Mouse (Mus musculus): ENCODE results near the gene Tbc1d5.
A peak's percentile ranks its signal among the peaks of the same experiment; 100 is the strongest.

Gene Tbc1d5

DNA sequence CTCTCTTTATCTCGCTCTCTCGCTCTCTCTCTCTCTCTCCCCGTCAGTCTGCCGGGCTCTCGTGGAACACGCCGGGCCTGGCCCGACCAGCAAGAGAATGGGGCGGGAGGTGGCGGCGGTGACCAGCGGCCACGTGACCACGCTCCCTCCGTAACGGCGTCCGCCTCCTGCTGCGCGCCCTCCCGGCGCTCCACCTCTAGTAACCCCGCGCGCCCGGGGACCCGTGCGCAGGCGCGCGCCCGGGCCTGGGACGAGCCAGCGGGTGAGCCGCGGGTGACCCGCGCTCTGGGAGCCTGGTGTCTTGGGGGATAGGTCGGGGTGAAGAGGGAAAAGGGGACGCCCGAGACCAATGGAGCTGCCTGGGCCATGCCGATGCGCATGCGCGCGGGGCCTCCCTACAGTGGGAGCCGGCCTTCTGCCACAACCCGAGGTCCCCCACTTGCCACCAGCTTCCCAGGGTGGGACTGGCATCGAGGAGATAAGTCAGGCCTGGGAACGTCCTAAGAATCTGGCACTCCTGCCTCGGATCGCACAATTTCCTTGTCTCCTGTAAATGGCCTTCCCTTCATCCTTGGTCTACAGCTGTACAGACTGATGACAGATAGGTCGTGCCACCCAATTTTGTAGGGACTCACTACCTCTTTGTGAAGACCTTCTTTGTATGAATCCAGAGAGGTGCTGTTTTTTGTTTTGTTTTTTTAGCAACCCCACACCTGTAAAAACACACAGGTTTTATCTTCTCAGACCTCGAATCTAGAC, at the start of gene Tbc1d5:
TSS of gene Tbc1d5 (minus strand) at position 158 of the 759 bp plus-strand sequence.
- peak; percentile 95 for DNase-seq (ENCODE audit: low read depth, low spot score)

DNA sequence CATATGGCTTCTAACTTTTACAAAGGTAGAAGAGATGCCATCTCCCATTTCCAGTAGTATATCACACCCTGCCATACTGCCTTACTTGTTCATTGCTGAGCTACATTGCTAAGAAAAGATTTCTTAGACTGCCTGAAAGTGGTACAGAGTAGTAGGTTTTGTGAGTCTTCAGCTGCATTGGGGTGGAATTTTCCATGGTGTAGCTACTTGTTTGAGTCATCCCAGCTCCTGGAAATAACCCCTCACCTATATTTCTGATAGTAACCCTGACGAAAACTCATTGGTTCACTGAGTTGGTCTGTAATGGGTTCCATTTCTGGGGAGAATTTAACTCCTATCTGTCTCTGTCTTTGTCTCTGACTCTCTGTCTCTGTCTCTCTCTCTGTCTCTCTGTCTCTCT, 46.9 kb upstream of the Tbc1d5 start:
- no peak for DNase-seq (ENCODE audit: low read depth, low spot score)

DNA sequence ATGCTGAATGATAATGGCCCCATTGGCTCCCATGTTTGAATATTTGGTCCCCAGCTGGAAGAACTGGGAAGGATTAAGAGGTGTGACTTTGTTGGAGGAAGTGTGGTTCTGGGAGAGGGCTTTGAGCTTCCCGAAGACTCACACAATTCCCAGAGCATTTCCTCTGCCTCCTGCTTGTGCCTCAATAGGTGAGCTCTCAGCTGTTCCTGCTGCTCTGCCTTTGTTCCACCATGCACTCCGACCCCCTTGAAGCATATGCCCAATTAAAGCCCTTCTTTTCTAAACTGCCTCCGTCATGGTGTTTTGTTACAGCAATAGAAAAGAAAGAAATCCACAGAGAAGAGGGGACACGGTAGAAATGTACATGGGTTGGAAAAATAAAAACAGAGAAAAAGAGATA, 44.0 kb upstream of the Tbc1d5 start:
- no peak for DNase-seq (ENCODE audit: low read depth, low spot score)

DNA sequence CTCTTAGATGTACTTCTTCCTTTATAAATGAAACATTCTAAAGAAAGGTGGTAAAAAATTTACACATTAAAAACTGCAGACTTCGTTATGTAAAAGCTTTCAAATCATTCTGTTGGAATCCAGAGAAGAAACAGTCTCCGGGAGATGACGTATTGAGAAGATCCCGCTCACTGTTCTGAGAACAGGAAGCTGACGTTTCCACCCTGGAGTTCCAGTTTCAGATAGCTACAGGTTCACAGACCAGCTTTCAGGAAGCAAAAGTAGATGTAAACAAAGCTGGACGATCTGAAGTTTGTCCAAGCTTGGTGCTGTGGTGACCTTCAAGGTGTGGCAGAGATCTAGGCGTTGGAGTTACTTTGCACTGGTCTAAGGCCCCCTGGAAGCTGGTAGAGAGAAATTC, 41.9 kb upstream of the Tbc1d5 start:
- DNase-seq (ENCODE audit: low read depth, low spot score) = no peak

DNA sequence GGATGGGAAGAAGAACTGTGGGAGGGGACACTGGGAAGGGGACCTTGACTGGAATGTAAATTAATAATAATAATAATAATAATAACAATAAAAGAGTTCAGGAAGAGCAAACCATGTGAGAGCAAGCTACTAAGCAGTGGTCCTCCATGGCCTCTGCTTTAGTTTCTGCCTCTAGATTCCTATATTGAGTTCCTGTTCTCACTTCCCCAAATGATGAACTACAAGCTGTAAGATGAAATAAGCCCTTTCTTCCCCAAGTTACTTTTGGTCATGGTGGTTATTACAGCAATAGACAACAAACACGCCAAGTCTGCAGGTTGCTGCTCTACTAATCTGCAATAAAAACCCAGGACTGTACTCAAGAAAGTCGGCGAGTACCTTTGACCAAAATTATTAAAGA, 40.7 kb upstream of the Tbc1d5 start:
- peak; percentile 61 for DNase-seq (ENCODE audit: low read depth, low spot score)

DNA sequence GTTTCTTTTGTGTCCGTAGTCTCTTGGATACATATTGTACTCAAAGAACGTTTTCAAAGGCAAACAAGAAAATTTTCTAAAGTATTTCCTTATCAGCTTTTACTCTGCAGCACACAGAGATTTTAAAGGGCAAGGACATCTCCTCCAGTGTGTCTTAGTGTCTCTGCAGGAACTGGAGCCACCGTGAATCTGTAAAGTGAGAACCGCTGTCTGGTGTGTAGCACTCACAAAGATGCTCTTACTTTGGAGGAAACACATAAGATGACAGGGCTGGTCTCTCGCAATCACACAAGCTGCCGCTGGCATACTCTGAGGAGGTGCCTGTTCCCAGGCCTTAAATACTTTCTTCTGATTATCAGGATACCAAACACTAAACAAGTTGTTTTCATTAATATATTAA, 37.3 kb upstream of the Tbc1d5 start:
- no peak for DNase-seq (ENCODE audit: low read depth, low spot score)

DNA sequence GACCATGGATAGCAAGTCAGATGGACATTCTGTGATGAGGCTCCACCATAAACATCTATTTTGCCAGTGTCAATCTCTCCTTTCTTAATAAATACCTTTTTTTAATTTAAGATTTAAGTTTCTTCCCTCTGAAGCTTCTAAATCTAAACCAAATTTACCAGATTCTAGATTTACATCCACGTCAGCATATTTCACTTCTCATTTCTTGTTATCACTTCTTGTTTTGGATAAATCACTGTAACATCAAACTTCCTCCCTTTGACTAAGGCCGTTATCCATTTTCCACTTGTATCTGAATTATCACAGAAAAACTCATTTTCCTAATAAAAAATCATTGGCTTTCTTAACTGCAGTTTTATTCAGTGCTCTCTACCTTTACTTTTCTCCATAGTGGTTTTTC, 30.4 kb upstream of the Tbc1d5 start:
- peak; percentile 76 for DNase-seq (ENCODE audit: low read depth, low spot score)

DNA sequence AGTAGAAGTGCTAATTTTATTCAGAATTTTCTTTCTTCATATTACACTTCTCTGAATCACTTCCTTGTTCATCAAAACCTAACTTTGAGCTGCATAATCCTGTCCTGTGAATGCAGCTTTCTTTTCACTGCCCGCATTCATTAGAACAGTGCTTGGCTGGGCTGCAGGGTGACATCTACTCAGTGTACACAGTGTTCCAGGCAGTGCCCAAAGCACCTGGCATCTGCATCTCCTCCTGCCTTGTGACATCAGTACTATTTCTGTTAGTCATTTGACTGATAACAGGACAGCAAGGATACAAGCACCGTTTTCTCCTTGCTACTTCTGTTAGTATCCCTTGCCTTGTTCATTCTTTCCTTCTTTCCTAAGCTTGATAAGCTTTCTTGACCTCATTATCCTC, 25.5 kb upstream of the Tbc1d5 start:
- DNase-seq (ENCODE audit: low read depth, low spot score) = no peak

DNA sequence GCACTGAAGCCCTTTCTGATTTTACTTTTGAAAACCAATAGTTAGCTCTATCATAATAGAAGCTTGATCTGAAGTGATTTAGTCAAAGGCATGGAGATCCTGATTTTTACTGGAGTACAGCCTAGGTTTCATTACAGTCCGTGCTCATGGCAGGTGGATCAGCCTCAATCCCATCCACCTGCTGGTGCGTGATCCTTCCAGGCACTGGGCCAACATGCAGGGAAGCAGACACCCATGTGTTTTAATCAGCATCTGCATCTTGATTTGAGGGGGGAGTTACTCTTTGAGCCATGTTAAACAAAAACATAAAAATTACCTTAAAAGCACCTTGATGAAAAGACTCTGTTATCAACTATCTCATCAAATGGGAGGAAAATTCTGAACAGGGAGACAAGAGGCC, 16.4 kb upstream of the Tbc1d5 start:
- DNase-seq (ENCODE audit: low read depth, low spot score) = no peak

DNA sequence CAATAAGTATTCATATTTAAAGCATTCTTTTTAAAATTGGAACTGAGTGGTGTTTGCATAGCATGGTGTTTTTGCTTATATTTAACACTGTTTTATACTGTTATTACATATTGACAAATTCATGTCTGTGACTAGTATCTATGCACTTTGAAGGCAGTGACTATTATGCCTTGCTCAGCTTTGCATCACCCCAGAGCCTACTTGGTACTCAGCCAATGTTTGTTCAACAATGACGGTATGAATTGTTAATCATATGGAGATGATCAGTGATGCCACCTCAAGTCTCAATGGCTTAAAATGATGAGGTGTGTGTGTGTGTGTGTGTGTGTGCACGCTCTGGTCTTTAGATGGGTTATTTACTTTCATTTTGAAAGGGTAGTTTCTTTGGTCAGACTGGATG, 15.6 kb upstream of the Tbc1d5 start:
- DNase-seq (ENCODE audit: low read depth, low spot score) = no peak

DNA sequence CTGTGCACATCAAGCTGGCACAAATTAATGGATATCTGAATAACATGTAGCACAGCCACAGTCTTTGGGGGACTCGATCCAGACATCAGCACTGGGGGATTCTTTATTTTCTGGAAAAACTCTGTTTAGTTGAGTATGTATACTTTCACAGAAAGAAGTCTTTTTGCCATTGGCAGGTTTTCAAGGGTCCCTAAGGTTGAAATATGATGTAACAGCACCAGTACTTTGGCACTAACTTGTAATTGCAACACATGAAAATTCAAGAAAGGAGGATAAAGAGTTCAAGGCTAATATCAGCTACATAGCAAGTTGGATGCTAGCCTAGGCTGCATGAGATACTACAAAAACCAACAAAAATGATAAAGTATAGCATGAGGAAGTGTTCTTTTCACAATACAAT, 12.2 kb upstream of the Tbc1d5 start:
- DNase-seq (ENCODE audit: low read depth, low spot score) = no peak

DNA sequence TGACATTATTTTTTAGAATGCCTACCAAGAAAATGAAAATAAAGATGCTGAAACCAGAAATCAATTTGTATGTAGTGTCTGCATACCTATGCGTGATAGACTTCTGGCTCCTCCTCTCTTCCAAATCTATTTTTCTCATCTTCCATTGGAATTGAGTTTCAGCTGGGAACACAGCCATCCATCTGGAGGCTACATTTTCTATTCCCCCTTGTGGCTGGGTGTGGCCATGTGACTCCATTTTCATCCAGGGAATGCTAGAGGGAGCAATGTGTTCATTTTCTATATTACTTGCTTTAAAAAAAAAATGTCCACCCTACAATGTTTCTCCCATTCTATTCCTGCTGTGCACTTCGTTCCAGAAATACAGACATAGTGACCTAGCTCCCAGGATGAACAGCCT, 3.6 kb upstream of the Tbc1d5 start:
- no peak for DNase-seq (ENCODE audit: low read depth, low spot score)

DNA sequence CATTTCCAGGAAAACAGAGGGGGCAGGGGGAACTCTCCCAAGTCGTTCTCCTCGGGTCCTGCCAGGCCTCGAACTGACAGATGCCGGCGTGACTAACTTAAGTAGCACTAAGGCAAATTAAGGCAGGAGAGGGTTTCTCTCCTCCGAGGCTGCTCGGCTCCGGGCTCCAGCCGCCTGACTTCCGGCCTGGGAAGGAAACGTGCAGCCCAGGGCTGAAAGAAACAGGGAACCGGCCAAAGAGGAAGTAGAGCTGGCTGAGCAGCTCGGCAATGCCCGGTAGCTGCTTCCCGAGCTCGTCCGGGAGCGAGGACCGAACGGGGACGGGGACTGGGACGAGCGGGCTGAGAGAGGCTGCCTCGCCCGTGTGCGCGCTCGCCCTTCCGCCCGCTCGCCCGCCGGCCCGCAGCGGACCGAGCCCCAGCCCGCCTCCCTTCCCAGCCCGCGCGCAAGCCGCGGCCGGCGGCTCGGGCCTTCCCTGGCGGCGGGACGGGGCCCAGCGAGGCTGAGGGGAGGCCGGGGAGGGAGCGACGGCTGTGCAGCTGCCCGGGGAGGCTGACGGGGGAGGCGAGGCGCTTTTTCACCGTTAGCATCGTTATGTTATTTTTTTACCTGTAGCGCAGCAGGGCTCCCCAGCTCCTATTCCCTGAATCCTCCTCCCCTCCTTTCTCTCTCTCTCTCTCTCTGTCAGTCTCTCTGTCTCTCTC, 509 bp downstream of the Tbc1d5 start:
- peak; percentile 87 for DNase-seq (ENCODE audit: low read depth, low spot score)

DNA sequence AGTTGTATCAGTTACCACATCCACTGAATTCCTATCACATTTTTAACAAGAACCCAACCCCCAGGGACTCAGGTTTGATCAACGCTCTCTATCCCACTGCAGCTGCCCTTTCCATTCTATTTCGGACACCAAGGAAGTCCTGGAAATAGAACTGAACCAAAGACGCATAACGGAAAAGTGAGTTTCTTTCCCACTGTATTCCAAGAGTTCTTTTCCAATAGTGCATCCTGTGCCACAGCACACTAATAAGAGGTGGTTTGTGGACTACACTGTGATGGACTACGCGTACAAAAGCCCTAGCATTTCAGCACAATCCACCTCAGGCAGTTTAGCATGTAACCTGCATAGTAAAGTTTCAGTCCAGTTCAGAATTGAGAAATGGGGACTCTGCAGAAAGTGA, 1.2 kb downstream of the Tbc1d5 start:
- no peak for DNase-seq (ENCODE audit: low read depth, low spot score)

DNA sequence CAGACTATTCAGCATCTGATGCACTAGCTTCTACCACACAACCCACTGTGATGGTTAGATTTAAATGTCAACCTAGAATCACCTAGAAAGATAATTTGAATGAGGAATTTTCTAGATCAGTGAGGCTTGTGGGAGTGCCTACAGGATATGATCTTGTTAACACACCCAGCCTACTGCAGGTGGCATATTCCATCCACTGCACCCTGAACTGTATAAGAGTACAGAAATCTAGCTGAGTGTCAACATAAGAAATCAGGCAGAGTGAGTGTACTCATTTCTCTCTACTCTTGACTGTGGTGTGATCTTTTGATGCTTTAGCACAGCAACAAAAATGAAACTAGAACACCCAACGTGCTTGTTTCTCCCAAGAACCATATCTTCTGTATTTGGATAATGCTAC, 6.8 kb downstream of the Tbc1d5 start:
- DNase-seq (ENCODE audit: low read depth, low spot score) = no peak

DNA sequence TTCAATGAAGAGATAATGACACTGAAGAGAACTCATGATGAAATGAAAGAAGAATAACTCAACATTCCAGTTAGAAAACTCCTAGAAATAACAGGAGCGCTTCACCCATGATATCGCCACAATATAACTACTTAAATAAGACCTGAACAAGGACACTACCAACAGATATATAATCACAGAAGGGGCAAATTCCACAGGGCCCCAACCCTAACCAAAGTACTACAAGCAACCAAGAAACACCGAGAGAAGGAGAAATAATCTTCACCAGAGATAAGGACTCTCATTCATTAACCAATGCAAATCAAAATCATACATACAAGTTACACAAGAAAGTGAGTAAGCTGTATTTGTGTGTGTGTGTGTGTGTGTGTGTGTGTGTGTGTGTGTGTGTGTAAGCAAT, 7.6 kb downstream of the Tbc1d5 start:
- no peak for DNase-seq (ENCODE audit: low read depth, low spot score)

DNA sequence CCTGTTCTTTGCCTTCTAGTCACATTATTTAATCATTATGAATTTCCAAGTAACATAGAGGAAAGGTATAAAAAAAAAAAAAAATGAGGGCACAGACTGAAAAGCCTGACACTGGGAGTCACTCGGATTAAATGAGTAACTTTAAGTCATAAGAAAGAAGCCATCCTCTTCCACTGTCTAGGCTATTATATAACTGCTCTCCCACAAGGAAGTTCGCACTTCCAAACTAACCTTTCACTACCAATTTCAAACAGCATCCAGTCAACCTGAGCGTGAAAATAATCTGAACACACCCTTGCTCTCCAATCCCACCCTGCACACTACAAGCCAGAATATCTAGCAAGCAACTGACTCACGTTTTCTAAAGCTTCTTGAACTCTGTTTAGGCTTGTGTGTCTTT, 9.2 kb downstream of the Tbc1d5 start:
- DNase-seq (ENCODE audit: low read depth, low spot score) = no peak

DNA sequence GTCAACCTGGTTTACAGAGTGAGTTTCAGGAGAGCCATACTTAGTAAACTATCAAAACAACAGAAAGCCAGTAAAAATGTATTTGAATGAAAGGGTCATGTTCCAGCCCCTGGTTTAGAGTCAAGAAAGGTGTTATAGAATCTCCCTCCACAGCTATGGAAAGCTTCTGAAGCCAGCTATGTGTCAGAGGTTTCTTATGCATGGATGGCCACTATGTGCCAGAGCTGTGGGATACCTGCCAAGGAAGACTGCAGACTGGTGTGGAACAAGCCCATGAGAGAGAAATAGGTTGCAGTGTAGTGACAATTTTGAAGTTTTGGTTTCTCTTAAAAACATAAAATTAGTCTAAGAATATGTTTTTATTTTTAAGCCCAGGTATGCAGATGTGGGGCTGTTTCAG, 16.8 kb downstream of the Tbc1d5 start:
- no peak for DNase-seq (ENCODE audit: low read depth, low spot score)

DNA sequence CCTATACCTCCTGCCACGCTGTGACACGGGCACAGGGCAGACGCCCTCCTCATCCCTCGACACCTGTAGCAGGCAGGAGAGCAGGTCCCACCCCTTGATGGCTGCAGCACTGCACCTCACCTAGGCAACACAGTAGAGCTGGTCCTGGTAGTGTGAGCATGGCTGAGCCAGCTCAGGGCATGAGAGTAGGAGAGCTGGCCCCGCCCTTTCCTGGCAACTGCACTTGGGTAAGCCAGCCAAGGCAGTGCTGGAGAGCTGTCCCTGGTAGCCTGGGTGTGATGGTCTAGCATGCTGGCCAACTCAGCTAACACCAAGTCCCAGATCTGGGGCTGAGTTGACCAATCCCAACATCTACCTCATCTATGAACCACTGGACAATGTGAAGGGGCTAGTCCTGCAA, 19.9 kb downstream of the Tbc1d5 start:
- no peak for DNase-seq (ENCODE audit: low read depth, low spot score)

DNA sequence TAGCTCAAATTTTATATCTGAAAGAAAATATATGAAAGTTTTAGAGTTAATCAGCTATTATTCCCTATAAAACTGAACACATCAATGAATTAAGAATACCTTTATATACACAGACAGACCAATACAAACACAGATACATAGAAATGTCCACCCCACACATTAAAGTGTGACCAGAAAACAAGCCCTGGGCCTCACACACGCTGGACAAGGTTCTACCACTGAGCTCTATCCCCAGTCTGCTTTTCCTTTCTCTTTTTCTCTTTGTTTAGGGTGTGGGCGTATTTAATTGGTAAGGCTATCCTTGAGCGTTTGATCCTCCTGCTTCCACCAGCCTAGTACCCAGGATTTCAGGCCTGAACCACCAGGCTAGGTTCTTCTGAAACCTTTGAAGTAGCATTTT, 28.2 kb downstream of the Tbc1d5 start:
- DNase-seq (ENCODE audit: low read depth, low spot score) = no peak

DNA sequence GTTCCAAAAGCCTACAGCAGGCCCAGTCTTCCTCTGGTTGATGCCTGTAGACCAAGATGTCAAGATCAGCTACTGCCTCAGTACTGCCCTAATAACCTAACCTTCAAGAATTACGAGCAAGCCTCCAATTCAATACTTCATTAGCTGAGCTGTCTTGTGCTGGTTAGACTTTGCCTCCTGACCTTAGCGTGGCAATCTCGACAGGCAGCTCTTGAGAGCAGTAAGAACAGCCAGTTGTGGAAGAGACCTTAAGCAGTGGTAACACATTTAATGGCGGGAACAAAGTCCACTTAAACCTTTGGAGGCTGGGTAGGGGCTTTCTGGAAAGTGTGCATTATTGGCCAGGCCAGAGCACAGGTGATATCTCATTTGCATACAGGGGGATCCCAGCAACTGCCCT, 34.2 kb downstream of the Tbc1d5 start:
- peak; percentile 19 for DNase-seq (ENCODE audit: low read depth, low spot score)

DNA sequence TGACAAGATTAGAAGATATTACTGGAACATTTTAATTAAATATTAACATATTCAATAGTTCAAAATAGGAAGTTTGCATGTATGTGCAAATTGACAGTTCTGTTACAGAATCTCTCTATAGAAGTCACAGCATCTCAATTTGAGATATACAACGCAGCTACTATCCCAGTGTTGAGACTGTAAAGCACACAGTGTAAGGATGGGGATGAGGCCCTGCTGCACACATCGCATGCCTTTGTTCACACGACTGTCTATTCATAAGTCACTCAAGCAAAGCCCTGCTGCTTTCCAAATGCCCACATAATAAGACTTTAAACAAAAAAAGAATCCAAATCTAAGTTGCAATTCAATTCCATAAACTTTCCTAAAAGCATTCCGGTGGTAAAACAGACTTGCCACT, 37.1 kb downstream of the Tbc1d5 start:
- no peak for DNase-seq (ENCODE audit: low read depth, low spot score)

DNA sequence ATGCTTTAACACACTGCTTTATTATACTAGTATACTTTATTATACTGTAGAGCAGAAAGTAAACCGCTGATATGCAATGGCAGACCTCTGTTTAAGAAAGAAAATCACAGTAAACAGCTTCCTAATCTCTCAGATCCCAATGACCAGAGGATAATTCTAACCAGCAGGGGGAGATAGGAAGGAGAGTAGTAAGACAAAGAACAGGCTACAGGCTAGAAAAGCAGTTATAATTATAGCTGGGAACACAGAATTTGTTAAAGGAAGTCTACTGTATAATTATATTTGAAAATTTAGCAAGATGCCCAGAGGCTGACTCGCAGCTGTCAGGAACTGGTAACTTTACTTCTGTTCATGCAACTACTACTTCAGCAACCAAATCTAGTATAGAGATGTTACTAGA, 68.0 kb downstream of the Tbc1d5 start:
- peak; percentile 27 for DNase-seq (ENCODE audit: low read depth, low spot score)

DNA sequence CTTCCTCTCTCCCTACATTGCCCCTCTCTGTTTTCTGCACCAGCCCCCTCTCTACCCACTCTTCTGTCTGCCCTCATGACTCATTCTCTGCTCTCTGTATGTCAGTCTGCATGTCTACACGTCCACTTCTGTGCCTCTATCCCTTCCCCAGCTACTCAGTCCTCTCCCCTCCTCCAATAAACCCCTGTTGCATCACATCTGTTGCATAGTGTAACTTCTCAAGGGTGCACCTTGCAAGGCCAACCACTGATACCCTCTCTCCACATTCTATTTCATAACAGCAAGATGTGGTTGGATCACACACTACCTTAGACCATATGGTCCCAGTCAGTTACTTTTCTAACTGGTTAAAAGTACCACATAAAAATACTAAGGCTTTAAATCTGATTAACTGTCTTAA, 74.9 kb downstream of the Tbc1d5 start:
- DNase-seq (ENCODE audit: low read depth, low spot score) = no peak

All from A20 (cell line).